Mouse (Mus musculus) ES-Bruce4 (cell line): ENCODE results near the gene Dolk.

Experiments
- CTCF ChIP-seq: IDR thresholded peaks from one replicate; pipeline ENCODE4 v1.8.1; 2011; ENCODE audit warnings: low read depth, low read length
- EP300 ChIP-seq: IDR thresholded peaks from 2 replicates; pipeline ENCODE4 v1.6.1; 2011; ENCODE audit warnings: low read depth, low read length; ENCODE audit not compliant: insufficient read depth

- TF ChIP-seq CTCF: no peak
- TF ChIP-seq EP300: no peak
These were observed 50.5 kb downstream of the Dolk start for GRCm38 (mm10) chr2:30235593-30235992.
